Mouse (Mus musculus): Measurements from ENCODE around the gene Arrdc4.

Gene Arrdc4

DNA sequence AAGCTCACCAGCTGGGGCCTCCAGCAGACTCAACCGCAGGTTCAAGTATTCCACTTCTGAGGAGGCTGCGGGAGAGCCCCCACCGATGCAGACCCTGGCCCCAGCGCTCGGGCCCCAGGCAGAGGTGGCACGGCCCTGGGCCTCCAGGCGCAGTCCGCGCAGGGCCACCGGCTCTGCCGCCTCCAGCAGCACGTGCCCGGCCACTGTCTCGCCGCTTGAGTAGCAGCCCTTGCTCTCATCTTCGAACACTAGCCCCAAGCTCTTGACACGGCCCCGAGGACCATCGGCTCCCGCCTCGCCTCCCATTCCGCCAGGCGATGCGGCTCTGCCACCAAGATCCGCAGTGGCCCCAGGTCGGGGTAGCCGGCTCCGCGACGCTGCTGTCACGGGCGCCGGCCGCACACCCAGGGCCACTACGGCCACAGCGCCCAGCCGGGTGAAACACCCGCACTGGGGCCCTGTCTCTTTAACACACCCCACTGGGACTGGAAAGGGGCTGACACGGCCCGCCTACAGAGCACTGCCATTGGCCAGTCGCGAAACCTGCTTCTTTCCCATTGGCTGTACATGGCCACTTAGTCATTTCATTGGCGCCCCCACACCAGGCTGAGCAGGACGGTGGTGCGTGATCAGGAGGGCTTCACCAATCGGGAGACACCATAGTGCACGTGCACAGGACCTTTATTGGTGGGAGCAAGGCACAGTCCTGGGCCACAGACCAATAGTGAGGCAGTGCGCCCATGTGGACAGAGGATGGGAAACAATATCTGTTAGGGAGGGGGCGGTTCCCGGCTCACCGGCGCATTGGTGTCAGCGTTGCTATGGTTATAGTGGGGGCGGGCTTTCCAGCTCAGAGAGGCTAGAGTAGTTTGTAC, at the start of gene Arrdc4:
Gene Arrdc4 (minus strand): TSS at position 481 of the 875 bp plus-strand sequence.
- in situ Hi-C loops (cut with MboI; ENCODE audit: low sequenced_read_pairs), result no loop called here

DNA sequence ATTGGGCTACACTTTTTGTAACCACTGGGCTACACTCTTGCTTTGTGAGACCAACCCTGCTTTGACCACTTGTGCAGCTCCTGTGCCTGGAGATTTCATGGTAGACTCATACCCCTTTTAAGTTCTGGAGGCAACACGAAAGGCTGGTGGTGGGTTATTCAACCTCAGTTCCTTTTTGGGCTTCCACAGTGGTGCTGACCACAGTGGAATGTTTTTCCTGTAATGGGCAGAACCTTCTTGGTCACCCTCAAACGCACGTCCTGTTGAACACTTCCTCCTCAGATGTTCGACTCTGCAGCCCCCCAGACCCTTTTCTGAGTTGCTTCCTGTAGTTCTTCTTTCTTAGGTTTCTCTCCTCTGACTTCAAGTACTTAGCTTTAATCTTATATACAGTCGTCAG, 46.5 kb upstream of the Arrdc4 start:
- in situ Hi-C loops (cut with MboI; ENCODE audit: low sequenced_read_pairs), result no loop called here

DNA sequence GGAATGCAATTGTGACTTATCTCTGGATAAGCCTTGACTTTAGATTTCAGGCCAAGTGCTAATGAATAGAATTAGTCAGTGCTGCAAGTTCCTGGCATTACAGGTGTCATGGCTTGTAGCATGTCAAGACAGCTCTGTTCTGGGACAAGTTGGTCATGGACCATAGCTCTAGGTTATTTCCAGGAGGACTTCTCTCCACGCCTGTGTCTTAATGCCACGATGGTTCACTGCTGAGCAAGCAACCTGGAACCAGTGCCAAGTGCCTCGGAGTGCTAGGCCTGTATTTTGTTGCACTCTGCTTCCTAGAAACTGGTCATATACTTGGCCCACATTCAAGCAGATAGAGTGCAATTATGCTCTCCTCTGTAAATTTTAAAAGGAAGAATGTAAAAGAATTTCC, 39.7 kb upstream of the Arrdc4 start:
- in situ Hi-C loops (cut with MboI; ENCODE audit: low sequenced_read_pairs), result no loop called here

DNA sequence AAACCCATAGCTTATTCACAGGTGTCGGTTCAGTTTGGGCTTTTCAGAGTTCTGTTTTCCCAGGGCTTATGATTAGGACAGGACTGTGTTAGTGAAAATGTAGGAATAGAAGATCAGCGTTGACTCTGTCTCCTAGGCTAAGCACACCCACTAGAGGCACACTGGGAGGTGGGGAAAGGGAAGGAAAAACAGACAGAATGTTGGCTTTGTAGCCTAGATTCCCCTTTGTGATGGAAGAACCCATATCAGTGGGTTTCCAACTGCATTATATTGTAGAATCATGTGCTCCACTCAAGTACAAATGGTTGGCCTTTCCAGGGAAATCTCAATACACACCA, 22.7 kb upstream of the Arrdc4 start:
- in situ Hi-C loops (cut with MboI; ENCODE audit: low sequenced_read_pairs), result no loop called here

DNA sequence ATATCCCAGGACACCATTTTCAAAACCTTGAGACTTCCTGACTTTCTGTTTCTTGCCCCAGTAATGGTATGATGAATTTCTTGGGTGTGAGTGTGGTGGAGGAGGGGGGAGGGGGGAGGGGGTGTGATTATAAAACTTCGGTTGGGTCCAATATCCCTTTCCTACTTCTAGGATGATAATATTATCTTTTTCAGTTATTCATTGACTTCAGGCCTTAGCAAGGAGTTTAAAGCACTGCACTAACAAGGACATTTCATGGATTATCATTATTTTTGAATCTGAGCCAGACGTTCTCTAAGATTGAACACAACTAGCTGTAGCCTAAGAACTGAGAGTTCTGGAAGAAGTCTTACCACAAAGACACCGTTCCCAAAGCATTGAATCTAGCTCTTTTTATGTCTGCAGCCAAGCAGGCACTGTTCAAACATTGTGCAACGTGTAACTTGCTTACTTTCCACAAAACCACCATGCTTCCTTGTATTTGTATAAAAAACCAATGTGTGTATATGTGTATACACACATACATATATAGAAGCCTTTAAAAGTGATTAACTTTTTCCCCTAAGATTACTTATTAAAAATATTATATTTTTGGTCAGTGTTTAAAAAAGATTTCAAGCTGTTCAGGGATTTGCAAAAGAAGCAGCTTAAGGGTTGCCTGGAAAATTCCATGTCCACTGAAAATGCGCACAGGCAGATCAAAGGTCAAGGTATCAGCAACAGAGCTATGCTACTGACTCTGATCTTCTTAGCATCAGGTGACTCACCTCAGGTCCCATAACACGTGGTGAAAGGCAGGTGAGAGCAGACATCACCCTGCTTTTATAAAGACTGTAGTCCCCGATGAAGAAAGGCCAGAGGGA, 22.1 kb upstream of the Arrdc4 start:
- in situ Hi-C loops (cut with MboI; ENCODE audit: low sequenced_read_pairs), result no loop called here

DNA sequence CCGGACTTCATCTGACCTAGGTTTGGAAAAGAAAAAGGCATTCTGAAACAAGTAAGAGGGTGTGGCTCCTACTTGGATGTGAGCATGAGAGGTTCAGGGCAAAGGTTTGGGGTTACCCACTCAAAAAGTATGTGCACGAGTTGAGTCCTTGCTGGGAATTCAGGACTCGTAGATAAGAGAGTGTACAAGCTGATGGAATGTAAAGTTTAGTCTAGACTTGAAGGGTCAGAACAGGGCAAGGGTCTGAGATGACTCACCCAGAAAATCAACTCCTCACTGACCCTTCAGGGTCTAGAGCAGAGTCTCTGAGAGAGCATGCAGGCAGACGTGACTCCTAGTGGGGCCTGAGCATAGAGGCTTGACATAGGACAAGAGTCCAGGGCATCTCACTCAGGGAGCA, 16.9 kb upstream of the Arrdc4 start:
- in situ Hi-C loops (cut with MboI; ENCODE audit: low sequenced_read_pairs), result no loop called here

DNA sequence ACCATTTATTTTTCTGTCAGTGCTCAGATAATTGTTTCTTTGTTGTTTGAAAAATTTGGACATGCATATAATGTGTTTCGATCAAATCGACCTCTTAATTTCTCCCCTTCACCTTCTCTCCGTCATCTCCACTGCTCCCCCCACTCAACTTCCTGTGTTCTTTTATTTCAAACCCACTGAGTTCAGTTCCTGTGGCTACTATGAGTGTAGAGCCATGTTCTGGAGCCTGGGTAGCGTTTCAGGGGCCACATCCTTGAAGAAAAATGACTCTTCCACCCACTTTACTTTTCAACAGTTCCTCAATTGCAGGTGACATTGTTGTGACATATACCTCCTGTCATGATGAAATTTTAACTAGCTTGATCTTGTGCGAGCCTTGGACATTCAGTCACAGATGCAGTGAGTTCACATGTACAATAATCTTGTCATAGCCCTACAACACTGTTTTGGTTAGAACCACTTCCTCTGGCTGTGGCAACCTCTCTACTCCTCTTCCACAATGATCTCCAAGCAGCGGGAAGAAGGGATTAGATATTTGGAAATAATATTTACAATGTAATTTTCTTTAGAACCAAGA, 10.2 kb upstream of the Arrdc4 start:
- in situ Hi-C loops (cut with MboI; ENCODE audit: low sequenced_read_pairs), result no loop called here

DNA sequence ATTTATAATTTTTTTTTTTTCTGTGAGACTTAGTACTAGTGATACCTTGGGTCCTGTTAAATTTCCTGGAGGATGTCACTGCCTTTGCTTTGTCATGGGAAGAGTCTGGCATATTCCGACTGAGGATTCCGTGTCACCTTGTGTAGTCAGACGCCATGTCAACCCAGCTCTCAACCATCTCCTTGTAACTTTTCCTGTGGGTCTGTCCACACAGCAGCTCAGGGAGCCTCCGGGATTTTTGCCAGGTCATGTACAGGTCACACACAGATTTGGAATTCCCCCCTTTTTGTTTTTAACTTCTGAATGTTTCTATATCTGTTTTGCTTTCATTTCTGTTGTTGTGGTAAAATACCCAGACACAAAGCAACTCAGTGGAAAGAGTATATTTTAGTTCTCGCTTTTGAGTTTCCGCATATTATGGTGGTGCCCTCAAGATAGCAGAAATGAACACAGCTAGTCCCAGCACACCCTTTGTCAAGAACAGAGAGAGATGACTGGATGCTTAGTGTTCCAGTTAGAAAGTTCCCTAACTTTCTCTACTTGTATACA, 7.7 kb upstream of the Arrdc4 start:
- in situ Hi-C loops (cut with MboI; ENCODE audit: low sequenced_read_pairs), result no loop called here

DNA sequence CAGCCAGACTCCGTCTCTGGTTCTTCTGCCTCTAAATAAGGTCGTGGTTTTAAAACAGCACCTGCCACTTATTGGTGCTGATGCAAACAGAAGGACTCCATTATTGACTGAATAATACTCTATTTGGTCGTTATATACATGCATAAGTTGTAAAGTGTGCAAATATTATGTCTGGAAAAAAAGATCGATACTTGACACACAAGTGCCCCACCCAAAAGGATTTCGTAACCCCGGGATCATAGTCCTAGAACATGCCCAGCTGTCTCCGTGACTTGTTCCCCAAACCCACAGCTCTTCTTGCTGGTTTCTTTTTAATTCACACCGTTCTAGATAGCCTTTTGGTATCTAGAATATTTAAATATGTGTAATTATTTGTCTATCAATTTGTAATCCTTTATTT, 878 bp upstream of the Arrdc4 start:
- in situ Hi-C loops (cut with MboI; ENCODE audit: low sequenced_read_pairs), result no loop called here

DNA sequence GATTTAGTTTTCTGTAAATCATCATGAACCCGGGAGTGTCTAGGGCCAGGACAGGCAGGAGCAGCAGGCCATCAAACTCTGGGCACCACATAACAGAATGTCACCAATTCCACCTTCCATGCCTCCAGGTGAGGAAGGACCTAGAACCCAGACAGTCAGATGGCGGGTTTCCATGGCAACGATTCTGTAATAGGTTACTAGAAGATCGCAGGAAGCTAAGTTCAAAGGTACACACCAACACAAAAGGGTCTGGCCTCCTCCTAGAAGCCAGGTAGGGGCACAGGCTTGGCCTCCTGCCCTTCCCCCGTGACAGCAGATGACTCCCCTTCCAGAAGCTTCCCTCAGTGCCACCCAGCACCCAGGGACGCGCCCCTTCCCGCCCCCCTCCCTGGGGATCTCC, 680 bp downstream of the Arrdc4 start:
- in situ Hi-C loops (cut with MboI; ENCODE audit: low sequenced_read_pairs), result no loop called here

DNA sequence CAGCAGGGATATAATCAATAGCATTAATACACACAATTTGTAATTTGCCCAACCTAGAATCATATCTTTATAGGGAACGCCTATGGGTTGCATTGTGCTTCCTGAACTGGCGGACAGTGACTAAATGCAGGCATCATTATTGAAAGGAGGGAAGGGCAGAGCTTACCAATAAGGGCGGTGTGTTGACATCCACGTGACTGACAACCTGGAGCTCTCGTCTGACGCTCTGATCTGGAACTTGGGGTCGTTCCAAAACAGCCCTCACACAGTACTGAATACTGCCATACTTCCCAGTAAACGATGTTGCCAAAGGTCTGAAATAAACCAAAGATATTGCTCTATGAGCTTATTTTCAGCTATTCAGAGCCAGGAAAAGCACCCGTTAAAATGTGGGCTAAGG, 4.4 kb downstream of the Arrdc4 start:
- in situ Hi-C loops (cut with MboI; ENCODE audit: low sequenced_read_pairs), result no loop called here

DNA sequence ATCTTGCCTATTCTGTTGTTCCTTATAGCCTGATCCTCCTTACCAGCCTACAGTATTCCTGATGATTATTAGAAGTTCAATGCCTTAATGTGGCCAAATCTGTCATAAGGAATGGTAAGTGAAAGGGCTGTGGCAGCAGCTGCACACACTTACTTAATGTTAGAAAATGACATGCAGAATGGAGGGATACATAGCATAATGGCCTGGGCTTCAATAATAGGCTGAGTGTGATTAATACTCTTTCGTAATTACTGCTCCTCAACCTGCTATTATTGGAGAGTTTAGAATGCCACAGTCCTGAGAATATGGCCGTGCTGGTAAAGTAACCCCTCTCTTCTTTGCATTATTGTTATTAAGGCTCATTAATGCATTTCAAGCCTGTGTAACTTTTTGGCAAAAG, 4.8 kb downstream of the Arrdc4 start:
- in situ Hi-C loops (cut with MboI; ENCODE audit: low sequenced_read_pairs), result no loop called here

DNA sequence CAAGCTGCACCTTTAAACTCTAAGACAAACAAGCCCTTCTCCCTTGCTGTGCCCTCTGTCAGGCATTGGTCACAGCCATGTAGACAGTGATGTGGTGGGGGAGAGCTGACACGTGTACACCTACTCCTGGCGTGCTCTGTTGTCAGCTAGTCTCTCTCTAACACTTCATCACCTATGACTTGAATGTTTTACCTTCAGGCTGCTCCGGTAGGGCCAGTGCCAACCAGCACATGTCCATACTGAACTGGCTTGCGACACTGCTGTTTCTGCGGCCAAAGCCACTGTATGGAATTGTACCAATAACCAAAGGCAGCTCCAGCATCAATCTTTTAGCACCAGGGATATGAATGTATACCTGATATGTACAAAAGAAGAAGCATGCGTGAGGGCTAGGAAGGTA, 8.3 kb downstream of the Arrdc4 start:
- in situ Hi-C loops (cut with MboI; ENCODE audit: low sequenced_read_pairs), result no loop called here

DNA sequence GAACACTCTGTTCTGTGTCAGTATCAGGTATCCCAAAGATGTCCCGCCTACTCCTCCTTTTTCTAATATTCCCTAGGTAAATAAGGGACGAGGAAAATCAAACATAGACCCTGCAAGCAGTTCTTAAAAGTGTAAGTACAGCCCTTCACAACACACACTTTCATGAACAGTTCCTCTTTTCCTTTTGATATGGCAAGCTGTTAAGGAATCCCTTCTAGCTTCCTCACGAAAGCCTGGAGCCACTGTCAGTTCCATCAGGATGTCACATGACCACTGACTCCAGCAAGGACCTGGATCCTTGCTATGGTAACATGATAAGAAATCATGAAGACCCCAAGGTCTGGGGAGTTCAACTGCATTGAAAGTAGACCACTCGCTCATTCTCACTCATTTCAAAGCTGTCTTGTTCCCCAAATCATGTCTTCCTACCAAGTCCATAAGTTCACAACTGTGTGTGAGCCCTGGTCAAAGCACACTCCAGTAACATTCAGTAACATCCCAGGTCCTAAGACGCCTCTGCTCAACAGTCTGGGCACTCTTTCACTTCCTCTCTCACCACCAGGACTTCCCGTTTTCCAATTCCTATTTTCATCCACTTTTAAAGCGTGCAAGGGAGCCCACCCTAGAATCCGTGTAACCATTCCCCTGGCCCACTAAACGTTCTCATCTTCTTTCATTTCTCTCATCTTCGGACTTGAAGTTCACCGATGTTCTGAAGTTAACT, 10.2 kb downstream of the Arrdc4 start:
- in situ Hi-C loops (cut with MboI; ENCODE audit: low sequenced_read_pairs), result no loop called here

DNA sequence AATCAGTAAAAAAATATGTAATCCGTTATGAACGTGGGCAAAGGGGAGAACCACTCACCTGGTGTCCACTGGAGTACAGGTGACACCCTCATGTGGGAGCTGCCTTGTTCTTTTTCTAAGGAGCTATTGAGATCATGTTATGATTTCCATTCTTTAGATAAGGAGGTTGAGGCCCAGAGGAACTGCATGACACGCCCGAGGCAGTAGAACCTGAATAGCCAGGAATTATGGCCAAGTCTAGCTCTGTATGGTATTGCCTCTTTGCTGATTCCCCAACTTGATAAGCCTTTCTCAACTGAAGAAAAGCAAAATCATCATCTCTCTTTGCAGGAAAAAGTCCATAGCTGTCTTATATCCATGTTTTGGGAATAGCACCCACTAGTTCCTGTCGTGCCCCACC, 22.7 kb downstream of the Arrdc4 start:
- in situ Hi-C loops (cut with MboI; ENCODE audit: low sequenced_read_pairs), result no loop called here

DNA sequence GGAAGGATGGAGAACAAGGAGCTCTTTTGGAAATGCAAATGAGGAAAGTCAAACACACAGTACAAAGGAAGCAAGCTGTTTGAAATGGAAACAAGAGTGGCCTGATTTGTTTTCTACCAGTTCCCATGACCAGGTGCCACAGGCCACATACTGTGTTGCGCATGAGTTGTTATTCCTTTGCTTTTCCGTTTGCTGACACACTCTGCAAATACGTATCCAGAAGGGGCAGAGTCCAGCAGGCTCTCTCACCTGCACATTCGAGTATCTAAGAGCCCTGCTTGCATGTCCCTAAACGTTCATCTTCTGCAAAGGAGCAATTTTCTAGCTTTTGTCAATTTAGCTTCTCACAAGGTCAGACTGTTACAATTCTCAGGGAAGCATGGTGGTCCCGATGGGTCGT, 24.3 kb downstream of the Arrdc4 start:
- in situ Hi-C loops (cut with MboI; ENCODE audit: low sequenced_read_pairs), result no loop called here

DNA sequence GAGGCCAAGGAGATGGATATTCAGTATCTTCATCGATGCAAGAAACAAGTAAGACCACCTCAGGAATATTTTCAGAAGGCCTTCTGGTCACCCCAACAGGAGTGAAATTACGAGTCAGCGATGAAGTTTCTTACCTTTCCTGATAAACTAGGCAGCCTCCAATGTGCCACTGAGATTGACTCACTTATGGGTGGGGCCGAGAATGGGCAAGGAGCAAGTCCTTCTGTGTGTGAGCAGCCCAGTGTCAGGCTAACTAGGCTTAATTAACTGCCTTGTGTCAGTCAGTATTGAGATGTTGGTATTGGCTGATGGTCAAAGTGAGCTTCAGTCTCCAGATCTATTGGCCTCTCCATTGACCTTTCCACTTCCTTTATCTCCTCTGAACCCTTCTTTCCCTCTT, 27.5 kb downstream of the Arrdc4 start:
- in situ Hi-C loops (cut with MboI; ENCODE audit: low sequenced_read_pairs), result no loop called here

DNA sequence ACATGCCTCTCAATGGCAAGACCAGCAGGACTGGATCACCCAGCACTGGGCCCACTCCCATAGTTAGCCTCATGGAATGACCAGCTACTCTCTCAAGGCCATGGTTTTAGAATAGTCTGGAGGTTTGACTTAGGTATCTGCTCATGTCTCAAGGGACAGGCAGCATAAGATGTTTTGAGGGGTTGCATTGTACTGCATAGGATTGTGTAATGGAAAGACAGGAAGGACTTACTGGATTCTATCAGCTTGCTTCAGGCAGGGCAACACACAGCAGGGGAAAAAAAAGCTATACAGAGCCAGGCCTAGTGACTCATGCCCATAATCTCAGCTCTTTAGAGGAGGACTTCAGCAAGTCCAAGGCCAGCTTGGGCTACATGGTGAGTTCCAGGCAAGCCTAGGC, 31.1 kb downstream of the Arrdc4 start:
- in situ Hi-C loops (cut with MboI; ENCODE audit: low sequenced_read_pairs), result no loop called here

DNA sequence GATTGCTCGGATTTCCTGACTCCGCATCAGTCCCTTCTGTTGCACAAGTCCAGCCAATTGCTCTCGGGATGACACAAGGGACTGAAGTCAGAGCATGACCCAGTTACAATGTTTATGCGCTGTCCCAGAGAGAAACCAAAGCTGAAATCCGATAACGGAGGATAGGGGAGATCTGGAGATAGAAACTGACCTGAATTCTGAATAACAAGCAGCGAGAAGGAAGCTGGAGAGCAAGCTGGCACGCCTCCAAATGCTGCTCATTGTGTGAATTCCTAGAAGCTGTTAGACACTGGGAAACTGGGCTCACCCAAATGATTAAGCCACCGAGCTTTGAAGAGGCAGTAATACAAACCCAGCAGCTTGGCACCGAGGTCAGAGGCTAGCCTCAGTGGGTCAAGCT, 31.5 kb downstream of the Arrdc4 start:
- in situ Hi-C loops (cut with MboI; ENCODE audit: low sequenced_read_pairs), result no loop called here

DNA sequence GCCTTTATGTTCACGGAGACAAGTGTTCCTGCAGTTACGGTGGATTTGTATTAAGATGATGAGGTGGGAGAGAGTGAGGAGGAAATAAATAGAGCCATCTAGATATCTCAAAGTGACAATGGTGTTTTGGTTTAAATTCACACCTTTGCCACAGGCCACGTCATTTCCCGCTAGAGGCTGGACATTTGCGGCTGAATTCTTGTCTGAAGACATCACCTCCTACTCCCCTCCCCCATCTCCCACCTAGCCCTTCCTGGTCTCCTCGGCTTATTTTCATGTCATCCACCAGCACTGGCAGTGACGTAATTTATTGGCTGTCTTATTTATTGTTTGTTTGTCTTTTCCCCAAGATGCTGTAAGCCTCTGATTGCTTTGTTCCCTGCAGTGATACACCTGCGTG, 32.1 kb downstream of the Arrdc4 start:
- in situ Hi-C loops (cut with MboI; ENCODE audit: low sequenced_read_pairs), result no loop called here

DNA sequence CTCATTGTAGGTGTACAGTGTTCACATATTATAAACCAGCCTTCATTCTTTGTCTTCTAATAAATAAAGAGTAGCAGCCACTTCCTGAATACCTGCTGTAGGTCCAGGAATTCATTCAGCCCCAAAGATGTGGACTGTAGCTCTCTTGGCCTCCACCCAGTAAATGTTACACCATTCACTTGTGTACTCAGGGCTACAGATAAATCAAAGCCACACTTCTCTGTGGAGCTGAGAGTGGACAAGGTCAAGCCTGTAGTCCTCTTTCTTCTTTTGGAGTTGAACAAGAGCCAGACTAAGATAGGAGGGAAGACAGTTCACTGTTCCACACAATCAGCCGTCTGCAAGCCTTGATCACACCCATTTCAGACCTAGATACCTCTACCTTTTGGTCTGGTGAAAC, 36.1 kb downstream of the Arrdc4 start:
- in situ Hi-C loops (cut with MboI; ENCODE audit: low sequenced_read_pairs), result no loop called here
